Mouse (Mus musculus) thymus, adult 2 months (tissue): Measurements from ENCODE around the gene Armc9.

Experiments
- CTCF ChIP-seq: fragments of 200-500 bp; IDR thresholded peaks from 2 replicates; pipeline ENCODE4 v1.5.1; 2012; ENCODE audit warnings: mild to moderate bottlenecking, control low read depth, low read length, moderate library complexity, borderline replicate concordance; ENCODE audit not compliant: control insufficient read depth, poor library complexity, insufficient read depth; ENCODE audit errors: extremely low read depth
- POLR2A ChIP-seq: fragments of 200-500 bp; IDR thresholded peaks from 2 replicates; pipeline ENCODE4 v1.6.1; 2012; ENCODE audit warnings: mild to moderate bottlenecking, low read length, control low read depth, moderate library complexity; ENCODE audit not compliant: control insufficient read depth, poor library complexity, insufficient read depth; ENCODE audit errors: extremely low read depth

DNA sequence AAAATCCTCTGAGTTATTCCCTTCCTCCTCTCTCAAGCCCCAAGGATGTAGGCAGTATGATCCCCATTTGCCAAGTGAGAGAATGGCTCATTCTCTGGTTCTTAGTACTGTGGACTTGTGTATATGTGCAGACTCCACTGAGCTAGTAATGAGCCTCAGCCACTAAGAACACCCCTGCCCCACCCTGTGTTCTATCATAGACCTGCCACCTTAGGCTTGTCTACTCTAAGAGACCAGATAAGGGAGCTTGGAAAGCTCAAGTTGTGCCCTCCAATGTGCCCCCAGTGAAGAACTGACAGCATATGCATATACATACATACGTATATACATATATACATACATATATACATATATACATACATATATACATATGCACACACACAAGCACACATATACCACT lies 56.9 kb downstream of the Armc9 start:
- TF ChIP-seq POLR2A = no peak
- TF ChIP-seq CTCF = no peak
